Mouse (Mus musculus) bone marrow, adult 2 months (tissue): ENCODE measurements around the gene Hspa12a.

Experiments used
- CTCF ChIP-seq: fragments of 200-500 bp; IDR thresholded peaks from 2 replicates; pipeline ENCODE4 v1.5.1; 2011; ENCODE audit warnings: low read length, control low read depth; ENCODE audit not compliant: control insufficient read depth, insufficient read depth
- POLR2A ChIP-seq: fragments of 200-500 bp; IDR thresholded peaks from 2 replicates; pipeline ENCODE4 v1.6.1; 2011; ENCODE audit warnings: low read depth, mild to moderate bottlenecking, control low read depth, low read length, borderline replicate concordance; ENCODE audit not compliant: control insufficient read depth

DNA sequence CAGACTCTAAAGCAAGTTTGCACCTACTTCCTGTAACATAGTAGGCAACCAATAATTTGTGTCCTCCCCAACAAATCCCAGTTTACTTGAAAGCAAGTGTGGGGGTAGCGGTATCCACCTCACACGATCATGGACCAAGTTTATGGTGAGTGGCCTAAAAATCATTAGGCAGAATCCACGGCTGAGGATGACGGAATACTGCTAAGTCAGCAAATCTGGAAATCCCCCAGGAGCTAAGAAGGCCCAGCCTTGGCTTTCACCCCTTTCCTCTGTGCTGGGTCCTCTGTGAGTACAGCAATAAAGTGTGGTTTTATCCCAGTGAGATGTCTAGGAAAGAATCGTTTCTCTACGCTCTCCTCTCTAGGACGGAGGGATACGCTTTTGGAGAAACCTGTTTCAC is 11.3 kb upstream of the Hspa12a start:
- no peak for TF ChIP-seq POLR2A
- TF ChIP-seq CTCF = no peak
